Mouse (Mus musculus): ENCODE data around the gene Pik3r1.

GRCm38 (mm10) chr13:101678984-101679383, 89.0 kb downstream of the Pik3r1 start:
- TF ChIP-seq CTCF (IDR thresholded peaks at IDR 0.05; ENCODE audit: borderline replicate concordance, extremely low read depth, insufficient read depth, insufficient read length) (no peak), POLR2A (IDR thresholded peaks at IDR 0.05; ENCODE audit: borderline replicate concordance, extremely low read depth, insufficient read depth, insufficient read length, poor library complexity, severe bottlenecking) (no peak)

Data from brain, embryonic 14.5 days (tissue).